Comparison of ENCODE assay signal across 16 mouse cellular contexts in genomic region chr16:57349039-57349438, GRCm38 (mm10). TPM values are rescaled to one million over a fixed set of nuclear protein-coding genes. Genes with fewer than 3 reads are reported as not detected.
DNase-seq lines count a peak whose midpoint lies in the region; ATAC-seq and TF ChIP-seq lines count a peak whose summit lies in the region.
"Had no signal": no experiment of that assay in that cellular context is flagged by ENCODE, and none has a peak within 500 bp of the region (broad histone marks: within the 10 kb centered on the region; RNA-seq: fewer than 3 reads in every experiment).

No protein-coding gene starts in this region.

- no peak overlapping the region for H3ac ChIP-seq in myocyte (ENCODE audit: control insufficient read depth, insufficient read length)

- H3K79me2 ChIP-seq in myocyte (ENCODE audit: control insufficient read depth, insufficient read depth), result no peaks in the 10 kb centered on the region

- H3K9me3 ChIP-seq in lung, postnatal 0 days (ENCODE audit: low read length), result no peaks in the 10 kb centered on the region
- H3K9me3 ChIP-seq: forebrain, embryonic 12.5 days; liver, embryonic 12.5 days had no signal

- no peak overlapping the region for H3K9ac ChIP-seq in lung, postnatal 0 days (replicated peaks; ENCODE audit: low read depth)
- H3K9ac ChIP-seq: forebrain, embryonic 12.5 days; liver, embryonic 12.5 days had no signal

- TF ChIP-seq EP300 in lung, postnatal 0 days (IDR thresholded peaks at IDR 0.05), result no peak

- DNase-seq in frontal cortex, postnatal 10 days (ENCODE audit: low spot score in 2 of 2), result no peak
- DNase-seq in lung, postnatal 0 days (ENCODE audit: low spot score), result no peak
- no peak for DNase-seq in lung, postnatal 10 days
- DNase-seq in cerebellum, adult 9-10 months, result peak; percentile 37
- DNase-seq in urinary bladder, postnatal 4 days (ENCODE audit: low spot score in 2 of 2), result no peak
- no peak for DNase-seq in kidney, postnatal 36 days
- DNase-seq: B cell, adult 2 months; layer of hippocampus, adult 9-11 months; midbrain, embryonic 14.5 days had no signal

- H3K27ac ChIP-seq in lung, postnatal 0 days (ENCODE audit: low read length), result 0 out of 2 replicates have a peak overlapping the region, but pooled peaks have one; percentile 26
- H3K27ac ChIP-seq: forebrain, embryonic 12.5 days; liver, embryonic 12.5 days had no signal

- no peaks in the 10 kb centered on the region for H3K4me1 ChIP-seq in lung, postnatal 0 days (ENCODE audit: insufficient read depth, low read depth, low read length)
- H3K4me1 ChIP-seq: liver, embryonic 12.5 days had no signal

- ATAC-seq in frontal cortex, adult (ENCODE audit: low TSS enrichment), result peak; percentile 47
- ATAC-seq in lung, postnatal 0 days, result peak; percentile 34; the same call in 1 of the 2 replicates
- ATAC-seq: liver, embryonic 12.5 days had no signal

- H3K4me3 ChIP-seq in lung, postnatal 0 days (ENCODE audit: low read depth, low read length), result no peak overlapping the region
- H3K4me3 ChIP-seq in myocyte, result no peak overlapping the region
- H3K4me3 ChIP-seq: forebrain, embryonic 12.5 days; liver, embryonic 12.5 days had no signal

- no peaks in the 10 kb centered on the region for H3K36me3 ChIP-seq in lung, postnatal 0 days (ENCODE audit: insufficient read depth, low read length)
- H3K36me3 ChIP-seq in myocyte (ENCODE audit: control insufficient read depth, insufficient read depth), result no peaks in the 10 kb centered on the region
- H3K36me3 ChIP-seq: forebrain, embryonic 12.5 days; liver, embryonic 12.5 days had no signal

- TF ChIP-seq POLR2A in myocyte (IDR thresholded peaks at IDR 0.05; ENCODE audit: insufficient read length, low read depth), result no peak

- H3K4me2 ChIP-seq in lung, postnatal 0 days (replicated peaks; ENCODE audit: low read depth, low read length), result no peak overlapping the region
- no peak overlapping the region for H3K4me2 ChIP-seq in myocyte (ENCODE audit: low read depth)
- H3K4me2 ChIP-seq: forebrain, embryonic 12.5 days; liver, embryonic 12.5 days had no signal

- no peaks in the 10 kb centered on the region for H3K27me3 ChIP-seq in lung, postnatal 0 days (replicated peaks; ENCODE audit: insufficient read depth, low read length)
- H3K27me3 ChIP-seq in myocyte (ENCODE audit: control insufficient read depth, insufficient read depth, insufficient read length), result no peaks in the 10 kb centered on the region
- H3K27me3 ChIP-seq: forebrain, embryonic 12.5 days; liver, embryonic 12.5 days had no signal

- 46% methylated on average over 3 of the region's 3 CpGs for WGBS in lung, postnatal 0 days

- no peak for TF ChIP-seq CTCF in lung, postnatal 0 days (IDR thresholded peaks at IDR 0.05)

TF ChIP-seq in myocyte, 11 proteins besides CTCF, POLR2A, EP300 and RAD21:
- TF ChIP-seq MYOD1 (IDR thresholded peaks at IDR 0.05; ENCODE audit: control insufficient read depth in 1 of 3, insufficient read length in 2 of 3, low read depth in 2 of 3) (peak in 2 of 3 experiments; percentile 43 to 78), TCF3 (IDR thresholded peaks at IDR 0.05; ENCODE audit: insufficient read length, low read depth) (no peak), MYOG (IDR thresholded peaks at IDR 0.05; ENCODE audit: control insufficient read depth in 1 of 3, insufficient read depth in 1 of 3, insufficient read length in 2 of 3, low read depth in 2 of 3) (peak in 2 of 3 experiments; percentile 5 to 55), MAX (IDR thresholded peaks at IDR 0.05; ENCODE audit: low read depth) (no peak), TCF12 (IDR thresholded peaks at IDR 0.05; ENCODE audit: insufficient read depth, poor library complexity, severe bottlenecking) (no peak), SRF (IDR thresholded peaks at IDR 0.05; ENCODE audit: control insufficient read depth, insufficient read length, low read depth) (no peak), USF1 (IDR thresholded peaks at IDR 0.05; ENCODE audit: low read depth) (no peak), E2F4 (IDR thresholded peaks at IDR 0.05; ENCODE audit: insufficient read depth) (no peak), CEBPB (IDR thresholded peaks at IDR 0.05; ENCODE audit: insufficient read depth, poor library complexity, severe bottlenecking) (no peak), POLR2AphosphoS2 (IDR thresholded peaks at IDR 0.05; ENCODE audit: insufficient read length, low read depth) (no peak), REST (IDR thresholded peaks at IDR 0.05; ENCODE audit: insufficient read depth, insufficient read length) (no peak)

RNA-seq across cellular contexts. Expression of gene Filip1l, which starts 3.9 kb away (rescaled TPM):
- 37.7 and 41.6 TPM in 2 replicates for polyA plus RNA-seq in lung, postnatal 0 days (2015; fragmentation: Nextera tagmentation; extraction: Ambion mirVana)
- 12.1 TPM for polyA plus RNA-seq in myocyte (2012; fragmentation: generic; extraction: Trizol)

RNA-seq across cellular contexts. Expression of gene Tmem30c, which starts 56.4 kb away (rescaled TPM):
- polyA plus RNA-seq in lung, postnatal 0 days (2015; fragmentation: Nextera tagmentation; extraction: Ambion mirVana), result 0.04 TPM in 1 of 2 replicates, not detected in the other
- polyA plus RNA-seq in myocyte (2012; fragmentation: generic; extraction: Trizol), result not detected
- polyA plus RNA-seq: embryonic facial prominence, embryonic 14.5 days; kidney, embryonic 16.5 days; liver, embryonic 12.5 days; neural tube, embryonic 11.5 days had no signal
